Mouse (Mus musculus) brown adipose tissue, adult 24 weeks (tissue): ENCODE results near the gene Slc13a3. TPM values are rescaled to one million over a fixed set of nuclear protein-coding genes. Genes with fewer than 3 reads are reported as not detected.

Source experiments
- H3K27ac ChIP-seq: fragments of 200-500 bp; replicated peaks from 2 replicates; pipeline ENCODE4 v1.5.1; 2012; ENCODE audit warnings: low read depth, mild to moderate bottlenecking, low read length
- H3K4me1 ChIP-seq: fragments of 200-500 bp; 2 replicates; pipeline ENCODE4 v1.6.1; 2012; ENCODE audit warnings: low read length, mixed read lengths; ENCODE audit not compliant: control insufficient read depth, insufficient read depth, insufficient read length
- H3K4me3 ChIP-seq: fragments of 200-500 bp; 2 replicates; pipeline ENCODE4 v1.5.1; 2012; ENCODE audit warnings: low read depth, mild to moderate bottlenecking, low read length, moderate library complexity; ENCODE audit not compliant: insufficient read depth
- polyA plus RNA-seq: library from polyadenylated mRNA; stranded (reverse); fragments of >200 nt; gene quantifications from 2 replicates; pipeline ENCODE4 v1.2.4, GENCODE M21; 2012; ENCODE audit not compliant: missing spikeins, insufficient read depth, insufficient read length

Gene Slc13a3
- polyA plus RNA-seq, 1 experiment, result 2.3 TPM

DNA sequence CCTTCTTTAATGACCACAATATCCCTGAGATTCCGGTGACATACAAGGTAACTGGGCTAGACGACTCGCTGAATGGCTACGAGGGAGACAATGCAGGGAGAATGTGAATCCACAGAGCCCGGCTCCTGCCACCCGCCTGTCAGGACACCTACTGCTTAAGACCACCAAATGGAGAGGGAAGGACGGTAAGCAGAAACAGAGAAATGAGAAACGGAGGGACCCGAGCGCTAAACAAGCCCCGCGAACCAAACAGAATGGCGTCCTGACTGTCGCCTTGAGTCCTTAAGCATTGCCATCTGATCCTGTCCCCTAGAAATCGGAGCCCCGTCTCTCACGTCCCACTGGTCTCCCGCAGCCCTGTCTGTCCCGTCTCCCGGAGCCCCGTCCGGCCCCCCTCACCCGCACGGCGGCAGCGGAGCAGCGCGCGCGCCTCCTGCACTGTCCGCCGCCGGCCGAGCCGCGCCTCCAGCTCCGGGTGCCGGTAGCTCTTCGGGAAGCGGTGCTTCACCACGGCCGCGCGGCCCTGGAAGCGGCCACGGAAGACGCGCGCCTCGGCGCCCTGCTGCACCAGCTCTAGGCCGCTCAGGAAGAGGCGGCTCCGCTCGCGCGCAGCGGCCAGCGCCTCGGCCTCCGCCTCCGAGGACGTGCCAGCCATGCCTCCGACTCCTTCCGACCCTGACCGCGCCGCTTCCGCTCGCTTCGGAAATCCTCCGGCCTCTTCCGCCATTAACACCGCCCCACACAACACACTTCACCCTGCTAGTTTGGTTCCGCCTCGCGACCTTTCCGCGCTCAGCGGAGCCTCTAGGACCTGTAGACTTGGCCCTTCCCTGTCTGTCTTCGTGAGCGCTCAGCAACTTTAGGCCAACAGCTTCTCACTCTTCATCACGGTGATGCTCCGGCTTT is 19.9 kb upstream of the Slc13a3 start, which contains the start of gene Trp53rka:
Gene Trp53rka, minus strand, starts transcription at position 677 of the 906 bp plus-strand sequence.
- peak within 1 kb of the TSS; percentile 73 for H3K4me3 ChIP-seq
- H3K4me1 ChIP-seq, result peaks cover 4% of the 10 kb centered on the region; the same call in 1 of the 2 replicates
- H3K27ac ChIP-seq, result peak within 1 kb of the TSS; percentile 73

DNA sequence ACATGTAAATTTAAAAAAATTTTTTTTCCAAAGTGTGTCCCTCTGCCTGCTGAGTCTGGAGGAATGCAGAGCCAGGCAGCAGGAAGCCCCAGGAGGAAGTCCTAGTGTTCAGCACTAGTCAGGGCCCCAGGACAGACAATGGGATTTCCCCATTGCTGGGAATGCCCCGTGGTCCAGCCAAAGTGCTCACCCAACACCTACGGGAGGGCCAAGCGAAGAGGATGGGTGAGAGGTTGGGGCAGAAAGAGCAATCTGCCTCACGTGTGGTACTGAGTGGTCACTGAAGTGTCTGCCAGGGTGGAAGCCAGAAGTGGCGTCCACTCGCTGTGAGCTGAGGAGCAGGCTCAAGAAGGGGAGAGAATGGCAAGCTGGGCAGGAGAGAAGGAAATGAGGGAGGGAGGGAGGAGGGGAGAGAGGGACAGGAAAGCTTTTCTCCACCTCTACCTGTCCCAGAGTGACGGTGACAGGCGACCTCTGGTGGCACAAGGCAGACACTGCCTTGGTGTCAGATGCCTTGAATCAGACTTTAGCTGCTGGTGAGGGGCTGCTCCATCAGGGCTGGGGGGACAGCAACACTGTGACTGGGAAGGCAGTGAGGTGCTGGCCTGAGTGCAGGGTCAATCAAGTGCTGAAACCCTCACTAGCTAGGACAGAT is 14.0 kb upstream of the Slc13a3 start:
- no peak overlapping the region for H3K27ac ChIP-seq

DNA sequence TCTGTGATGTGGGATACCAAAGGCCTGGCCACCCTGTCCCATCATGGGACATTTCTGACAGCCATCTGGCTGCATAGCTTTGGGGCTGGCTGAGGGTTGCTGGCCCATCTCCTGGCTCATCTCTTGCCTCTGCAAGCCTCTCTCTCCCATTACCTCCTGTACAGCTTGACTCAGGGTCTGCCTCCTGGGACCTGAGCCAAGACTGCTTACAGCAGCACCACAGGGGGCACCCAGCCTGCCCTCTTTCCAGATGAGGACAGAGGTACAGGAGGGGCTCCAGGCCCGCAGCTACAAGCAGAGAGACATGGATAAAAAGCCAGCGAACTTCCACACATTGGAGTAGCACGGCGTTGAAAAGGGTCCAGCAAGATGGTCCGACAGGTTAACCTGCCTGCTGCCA is 13.4 kb upstream of the Slc13a3 start:
- Histone ChIP-seq H3K27ac (no peak overlapping the region), H3K4me3 (no peak overlapping the region), H3K4me1 (peaks cover 3% of the 10 kb centered on the region; the same call in 1 of the 2 replicates)

More for the DNA sequence above, 14.0 kb upstream of the Slc13a3 start:
- Histone ChIP-seq H3K4me1 (peaks cover 3% of the 10 kb centered on the region; the same call in 1 of the 2 replicates), H3K4me3 (no peak overlapping the region)

GRCm38 (mm10) chr2:165485826-165486225 is 12.8 kb upstream of the Slc13a3 start:
- H3K4me1 ChIP-seq, result peaks cover 3% of the 10 kb centered on the region; the same call in 1 of the 2 replicates
- no peak overlapping the region for H3K27ac ChIP-seq
- no peak overlapping the region for H3K4me3 ChIP-seq

DNA sequence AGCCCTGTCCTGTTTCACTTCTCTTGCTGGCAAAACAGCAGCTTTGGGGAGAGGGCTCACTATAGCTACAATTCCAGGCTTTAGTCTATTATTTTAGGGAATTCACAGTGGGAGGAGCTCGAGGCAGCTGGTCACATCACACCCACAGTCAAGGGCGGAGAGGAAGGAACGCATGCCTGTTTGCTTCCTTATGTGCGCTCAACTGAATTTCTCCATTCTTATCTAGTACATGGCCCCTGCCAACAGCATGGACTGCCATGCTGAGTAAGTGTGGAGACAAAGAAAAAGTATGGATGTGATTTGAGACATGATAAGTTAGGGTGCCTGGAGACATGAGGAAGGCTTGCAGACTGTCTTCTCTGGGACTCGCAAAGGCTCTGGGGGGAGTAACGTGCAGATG is 11.1 kb upstream of the Slc13a3 start:
- peaks cover 3% of the 10 kb centered on the region; the same call in 1 of the 2 replicates for H3K4me1 ChIP-seq
- H3K4me3 ChIP-seq, result no peak overlapping the region
- no peak overlapping the region for H3K27ac ChIP-seq

DNA sequence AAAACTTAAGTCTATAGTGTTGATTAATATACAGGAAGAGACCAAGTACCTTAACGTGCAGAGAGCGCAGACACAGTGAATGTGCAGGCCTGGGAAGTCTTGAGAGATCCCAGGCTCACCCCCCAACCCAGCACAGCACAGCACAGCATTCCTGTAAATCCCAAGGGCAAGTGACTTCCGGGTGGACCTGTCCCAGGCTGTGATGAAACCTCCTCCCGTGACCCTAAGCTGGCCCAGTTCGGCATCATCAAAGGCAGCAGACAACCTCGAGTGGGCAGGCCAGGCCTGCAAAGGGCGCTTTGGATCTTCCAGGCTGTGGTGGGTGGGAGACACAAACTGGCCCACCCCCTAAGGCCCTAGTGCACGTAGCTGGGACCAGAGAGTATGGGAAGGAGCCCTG is 9.0 kb upstream of the Slc13a3 start:
- Histone ChIP-seq H3K4me3 (no peak overlapping the region), H3K4me1 (peaks cover 1% of the 10 kb centered on the region; the same call in 1 of the 2 replicates), H3K27ac (no peak overlapping the region)

GRCm38 (mm10) chr2:165475850-165476249 is 2.8 kb upstream of the Slc13a3 start:
- Histone ChIP-seq H3K4me3 (no peak overlapping the region), H3K27ac (no peak overlapping the region), H3K4me1 (no peaks in the 10 kb centered on the region)

DNA sequence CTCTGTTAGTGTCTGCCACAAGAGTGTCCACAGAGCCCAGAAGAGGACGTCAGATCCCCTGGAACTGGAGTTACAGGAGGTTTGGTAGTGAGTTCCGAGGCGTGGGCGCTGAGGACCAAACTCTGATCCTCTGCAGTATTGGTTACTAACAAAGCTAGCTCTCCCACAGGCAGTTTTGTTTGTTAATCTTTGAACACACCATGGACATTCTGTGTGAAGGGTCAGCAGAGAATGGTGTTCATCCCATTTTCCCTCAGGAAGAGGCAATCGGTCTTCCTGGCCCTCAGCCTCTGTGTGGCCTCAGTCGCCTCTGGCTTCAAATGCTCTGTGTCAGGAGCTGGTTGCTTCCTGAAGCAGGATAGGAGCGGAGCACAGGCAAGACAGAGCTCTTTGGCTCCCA is 2.4 kb upstream of the Slc13a3 start:
- H3K4me3 ChIP-seq, result no peak overlapping the region
- H3K27ac ChIP-seq, result no peak overlapping the region
- no peaks in the 10 kb centered on the region for H3K4me1 ChIP-seq

DNA sequence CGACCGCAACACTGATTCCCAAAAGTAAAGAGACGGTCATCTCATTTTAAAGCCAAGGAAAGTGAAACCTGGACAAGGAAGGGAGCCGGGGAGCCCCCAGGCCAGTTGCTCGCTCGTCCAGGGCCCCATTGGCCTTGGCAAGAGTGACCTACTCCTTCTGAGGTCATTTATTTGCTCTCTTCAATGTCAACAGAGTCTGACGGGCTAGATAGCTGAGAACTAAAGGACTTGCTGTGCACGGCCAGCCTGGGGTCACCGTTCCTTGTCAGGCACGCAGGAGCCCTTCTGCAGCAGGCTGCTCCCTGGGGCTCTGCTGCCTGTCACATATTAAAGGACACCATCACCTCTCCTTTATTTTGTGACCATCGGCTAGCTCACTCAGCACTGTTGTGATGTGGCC is 1.1 kb downstream of the Slc13a3 start:
- H3K27ac ChIP-seq, result no peak overlapping the region
- H3K4me1 ChIP-seq, result no peaks in the 10 kb centered on the region
- no peak overlapping the region for H3K4me3 ChIP-seq

DNA sequence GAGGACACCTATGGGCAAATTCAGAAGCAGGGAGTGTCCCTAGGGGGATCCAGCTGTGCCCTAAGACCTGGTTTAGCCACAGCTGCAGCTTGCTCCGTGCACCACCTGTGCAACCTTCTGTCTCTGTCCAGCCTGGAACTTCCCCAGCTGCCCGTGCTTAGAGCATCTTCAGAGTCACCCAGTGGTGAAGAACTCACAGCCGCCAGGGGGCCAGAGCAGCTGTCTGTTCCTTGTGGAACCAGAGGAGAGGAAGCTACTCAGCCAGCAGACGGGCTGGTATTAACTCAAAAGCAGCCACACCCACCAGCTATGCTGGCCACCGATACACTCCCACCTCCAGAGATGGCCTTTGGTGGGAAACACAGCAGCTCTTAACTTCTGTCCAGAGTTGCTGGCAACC is 2.9 kb downstream of the Slc13a3 start:
- Histone ChIP-seq H3K4me1 (no peaks in the 10 kb centered on the region), H3K4me3 (no peak overlapping the region), H3K27ac (no peak overlapping the region)

DNA sequence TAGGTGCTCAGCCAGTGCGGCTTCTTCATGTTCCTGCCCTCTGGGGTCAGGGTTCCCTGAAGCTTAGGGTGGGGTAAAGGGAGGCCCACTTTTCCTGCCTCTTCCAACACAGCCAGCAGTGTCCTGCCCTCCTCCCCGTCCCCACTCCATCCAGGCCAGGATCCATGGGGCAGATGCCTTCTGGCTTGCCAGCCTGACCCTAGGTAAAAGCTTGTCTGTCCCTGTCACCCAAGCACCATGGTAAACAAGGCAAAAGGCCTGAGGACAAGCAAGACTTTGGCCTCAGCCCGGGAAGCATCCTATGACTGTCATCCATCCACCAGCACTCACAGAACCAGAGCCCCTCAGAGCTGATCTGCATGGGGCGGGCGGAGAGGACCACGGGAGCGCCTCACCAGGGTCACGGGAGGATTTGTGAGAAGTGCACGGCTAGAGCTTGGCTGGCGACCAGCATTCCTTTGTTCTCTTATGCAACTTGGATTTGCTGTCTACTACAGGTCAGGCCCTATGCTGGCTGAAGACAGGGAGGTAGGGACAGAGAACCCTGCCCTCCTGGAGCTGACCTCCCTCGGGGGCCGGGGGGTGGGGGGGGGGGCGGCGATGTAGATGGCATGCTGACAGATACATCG is 5.1 kb downstream of the Slc13a3 start:
- no peak overlapping the region for H3K4me3 ChIP-seq
- H3K4me1 ChIP-seq, result no peaks in the 10 kb centered on the region
- H3K27ac ChIP-seq, result no peak overlapping the region

DNA sequence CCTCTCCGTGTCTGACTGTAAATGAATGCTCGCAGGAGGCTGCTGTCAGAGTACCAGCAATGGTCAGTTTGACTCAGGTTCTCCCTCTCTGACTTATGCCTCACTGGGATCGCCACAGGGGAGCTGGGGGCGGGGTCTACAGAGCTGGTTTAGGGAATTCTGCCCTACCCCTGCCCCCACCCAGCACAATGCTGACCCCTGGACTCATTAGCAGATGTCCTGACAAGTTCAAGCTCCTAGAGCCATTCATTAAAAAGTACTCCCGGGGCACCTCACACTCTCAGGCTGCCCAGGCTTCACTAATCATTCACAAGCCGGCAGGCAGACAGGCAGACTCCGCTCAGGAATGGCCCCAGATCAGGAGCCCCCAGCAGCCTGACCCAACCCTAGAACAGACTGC is 13.4 kb downstream of the Slc13a3 start:
- H3K4me1 ChIP-seq, result no peaks in the 10 kb centered on the region
- no peak overlapping the region for H3K27ac ChIP-seq
- H3K4me3 ChIP-seq, result no peak overlapping the region

GRCm38 (mm10) chr2:165458189-165458588 is 14.8 kb downstream of the Slc13a3 start:
- H3K4me3 ChIP-seq, result no peak overlapping the region
- no peak overlapping the region for H3K27ac ChIP-seq
- H3K4me1 ChIP-seq, result no peaks in the 10 kb centered on the region

GRCm38 (mm10) chr2:165456710-165457109 is 16.3 kb downstream of the Slc13a3 start:
- Histone ChIP-seq H3K4me1 (no peaks in the 10 kb centered on the region), H3K4me3 (no peak overlapping the region), H3K27ac (no peak overlapping the region)
